Mouse (Mus musculus) ovary, postnatal 36 days (tissue): Measurements from ENCODE around the gene Cdkn1b.

Experiments
- DNase-seq: peaks from one replicate; pipeline ENCODE4 v3.0.0; 2022; ENCODE audit warnings: low spot score, mixed read lengths

Cdkn1b gene

DNA sequence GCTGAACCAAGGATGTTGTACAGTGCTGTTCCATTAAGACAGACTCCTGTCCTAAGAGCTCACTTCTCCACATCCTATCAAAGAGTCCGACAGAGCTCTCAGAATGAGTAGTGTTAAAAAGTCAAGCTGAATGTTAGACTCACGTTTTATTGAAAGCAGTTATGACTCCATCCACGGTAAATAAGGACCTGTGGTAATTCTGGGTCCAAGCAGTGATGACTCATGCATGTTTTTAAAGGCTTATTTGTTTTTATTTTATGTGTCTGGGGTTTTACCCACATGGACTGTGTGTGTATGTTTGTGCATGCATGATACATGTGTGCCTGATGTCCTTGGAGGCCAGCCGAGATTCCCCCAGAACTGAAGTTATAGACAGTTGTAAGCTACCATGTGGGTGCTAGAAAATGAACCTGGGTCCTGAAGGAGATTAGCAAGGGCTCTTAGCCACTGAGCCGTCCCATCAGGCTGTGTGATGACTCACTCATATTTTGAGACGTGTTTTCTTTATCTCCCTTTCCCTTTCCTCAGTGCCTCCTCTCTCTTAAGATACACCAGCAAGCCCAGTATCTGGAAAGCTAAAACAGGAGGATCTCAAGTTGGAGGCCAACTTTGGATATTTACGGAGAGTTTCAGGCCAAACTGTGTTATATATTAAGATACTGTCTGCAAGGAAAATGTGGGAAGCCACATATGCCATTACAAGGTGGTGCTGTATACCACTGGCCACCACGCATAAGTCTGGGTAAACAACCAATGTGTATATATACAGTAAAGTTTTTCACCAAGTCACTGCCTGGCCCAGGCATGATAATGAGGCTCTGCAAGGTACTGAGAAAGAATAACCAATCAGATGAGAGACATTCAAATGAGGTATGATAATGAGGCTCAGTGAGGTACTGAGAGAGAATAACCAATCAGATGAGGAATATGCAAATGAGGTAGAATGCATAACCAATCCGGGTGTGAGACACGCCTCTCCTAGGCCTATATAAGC, 16.0 kb upstream of the Cdkn1b start:
- no peak for DNase-seq

DNA sequence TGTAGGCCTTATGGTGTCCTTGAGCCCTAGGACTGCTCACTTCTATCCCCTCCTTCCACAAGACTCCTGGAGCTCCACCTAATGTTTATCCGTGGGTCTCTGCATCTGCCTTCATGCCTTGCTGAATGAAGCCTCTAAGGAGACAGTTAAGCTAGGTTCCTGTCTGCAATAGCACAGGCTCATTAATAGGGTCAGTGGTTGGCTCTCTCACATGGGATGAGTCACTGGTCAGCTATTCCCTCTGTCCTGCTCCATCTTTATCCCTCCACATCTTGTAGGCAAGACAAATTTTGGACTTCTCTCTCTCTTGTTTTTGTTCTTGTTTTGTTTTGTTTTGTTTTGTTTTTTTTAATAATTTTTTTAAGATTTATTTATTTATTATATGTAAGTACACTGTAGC, 14.4 kb upstream of the Cdkn1b start:
- no peak for DNase-seq

GRCm38 (mm10) chr6:134914523-134914922, 5.7 kb upstream of the Cdkn1b start:
- no peak for DNase-seq

GRCm38 (mm10) chr6:134916641-134917040, 3.6 kb upstream of the Cdkn1b start:
- peak; percentile 32 for DNase-seq

- peak; percentile 58 for DNase-seq
Observed at GRCm38 (mm10) chr6:134917087-134917486, 3.1 kb upstream of the Cdkn1b start.

- DNase-seq, result no peak
Observed at GRCm38 (mm10) chr6:134918769-134919168, 1.4 kb upstream of the Cdkn1b start.

GRCm38 (mm10) chr6:134919511-134920189, 551 bp upstream of the Cdkn1b start:
- no peak for DNase-seq

- DNase-seq, result peak; percentile 58
Observed at GRCm38 (mm10) chr6:134921014-134921694, 953 bp downstream of the Cdkn1b start.

GRCm38 (mm10) chr6:134921695-134922510, 1.7 kb downstream of the Cdkn1b start:
- peak; percentile 30 for DNase-seq

DNA sequence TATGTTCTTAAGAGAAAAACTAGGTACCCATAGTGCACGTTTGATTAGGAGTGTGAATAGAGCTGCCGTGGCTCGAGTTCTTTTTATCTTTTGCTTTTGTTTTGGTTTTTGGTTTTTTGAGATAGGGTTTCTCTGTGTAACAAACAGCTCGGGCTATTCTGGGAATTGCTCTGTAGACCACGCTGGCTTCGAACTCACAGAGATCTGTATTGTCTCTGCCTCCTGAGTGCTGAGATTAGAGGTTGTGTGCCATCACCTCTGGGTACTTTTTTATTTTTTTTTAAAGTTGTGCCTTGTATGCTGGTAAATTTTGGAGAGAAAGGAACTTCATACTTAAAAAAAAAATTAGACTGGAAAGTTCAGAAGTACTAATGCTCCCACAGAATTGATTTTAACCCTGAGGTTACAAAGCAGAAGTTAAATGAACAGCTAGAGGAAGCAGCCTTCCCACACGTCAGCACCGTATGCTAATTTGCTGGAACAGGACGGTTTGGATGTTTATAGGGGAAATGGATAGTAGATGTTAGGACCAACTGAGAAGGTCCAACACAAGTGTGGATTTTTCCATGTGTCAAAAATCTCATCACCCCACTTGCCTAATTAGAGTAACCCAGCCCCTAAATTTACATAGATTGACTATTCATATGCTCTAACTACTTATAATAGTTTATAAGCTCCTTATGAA, 2.5 kb downstream of the Cdkn1b start:
- no peak for DNase-seq

DNA sequence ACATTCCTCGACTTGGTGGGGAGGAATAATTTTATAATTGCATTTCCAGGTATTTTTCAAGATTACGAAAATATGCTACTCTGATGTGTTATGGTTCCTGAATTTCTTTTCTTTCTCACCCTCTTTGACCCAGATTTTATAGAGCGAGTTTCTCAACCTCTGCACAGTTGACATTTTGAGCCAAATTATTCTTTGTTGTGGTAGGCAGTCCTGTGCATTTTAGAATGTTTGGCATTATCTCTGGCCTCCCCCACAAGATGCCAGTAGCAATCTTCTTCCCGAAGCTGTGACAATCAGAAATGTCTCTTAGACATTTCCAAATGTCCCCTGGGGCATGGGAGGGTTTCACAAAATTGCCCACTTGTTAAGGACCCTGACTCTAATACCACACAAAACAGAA, 3.5 kb downstream of the Cdkn1b start:
- DNase-seq, result no peak

- DNase-seq, result no peak
Observed at GRCm38 (mm10) chr6:134924262-134924661, 4.1 kb downstream of the Cdkn1b start.

DNA sequence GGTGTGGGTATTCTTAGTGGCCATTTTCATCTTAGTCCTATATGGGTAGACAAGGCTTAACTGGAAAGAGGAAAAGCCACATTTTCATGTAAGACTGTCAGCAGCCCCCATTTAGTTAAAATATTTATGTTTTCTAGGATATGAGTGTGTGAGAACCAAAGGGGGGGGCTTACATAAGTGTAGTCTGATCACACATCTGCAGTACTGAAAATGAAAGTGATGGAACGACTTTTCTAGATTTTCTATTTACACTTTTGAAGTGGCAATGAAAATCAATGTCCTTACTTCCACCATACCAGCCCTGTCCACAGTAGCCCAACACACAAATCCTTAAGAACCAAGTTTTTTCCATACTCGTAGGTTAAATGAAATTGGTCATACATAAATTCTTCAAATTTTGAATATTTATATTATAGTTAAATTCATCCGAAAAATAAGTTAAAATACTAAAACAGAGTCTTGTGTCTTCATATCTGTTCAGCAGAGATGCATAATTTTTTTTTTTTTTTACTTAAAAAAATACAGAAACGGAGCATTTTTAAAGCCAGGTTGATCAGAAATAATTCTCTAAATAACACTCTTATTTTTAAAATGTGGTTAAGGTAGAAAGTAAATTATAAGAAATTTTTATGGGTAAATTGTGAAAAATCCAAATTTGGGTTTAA, 5.6 kb downstream of the Cdkn1b start:
- DNase-seq, result no peak

GRCm38 (mm10) chr6:134926338-134926705, 6.1 kb downstream of the Cdkn1b start:
- DNase-seq, result no peak

DNA sequence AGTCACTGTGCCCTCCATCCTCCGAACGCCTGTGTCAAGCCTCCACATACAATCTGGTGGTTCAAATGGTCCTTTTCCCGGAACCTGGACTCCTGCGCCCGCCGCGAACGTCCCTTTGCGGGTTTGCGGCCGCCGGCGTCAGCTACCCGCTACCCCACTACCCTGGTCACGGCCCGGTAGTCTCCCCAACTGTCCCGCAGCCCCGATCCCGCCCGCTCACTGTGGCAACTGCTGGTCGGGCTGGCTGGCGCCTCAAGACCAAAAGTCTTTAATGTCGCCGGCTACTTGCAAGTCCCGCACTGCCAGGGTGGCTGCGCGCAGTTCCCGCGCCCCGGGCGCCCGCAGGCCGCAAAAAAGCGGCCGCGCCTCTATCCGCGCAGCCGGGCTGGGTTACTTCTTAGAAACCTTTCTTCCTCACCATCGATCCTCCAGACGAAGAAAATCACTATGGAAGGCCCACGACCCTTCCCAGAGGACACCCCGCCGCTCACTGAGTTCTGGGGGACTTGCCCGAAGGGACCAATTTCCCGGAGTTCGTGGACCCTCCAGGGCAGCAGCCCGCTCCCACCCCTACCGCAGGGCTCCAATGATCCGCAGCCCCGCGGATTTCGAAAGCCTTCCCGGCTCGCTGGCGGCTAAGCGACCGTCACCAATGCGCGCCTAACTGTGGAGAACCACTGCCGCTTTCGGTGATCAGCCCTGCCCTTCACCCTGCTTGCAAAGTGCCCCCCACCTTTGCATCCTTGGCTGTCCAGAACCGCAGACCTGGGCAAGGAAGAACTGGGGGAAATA, 6.8 kb downstream of the Cdkn1b start:
- peak; percentile 66 for DNase-seq

- no peak for DNase-seq
Observed at GRCm38 (mm10) chr6:134927595-134928095, 7.4 kb downstream of the Cdkn1b start.

- peak; percentile 84 for DNase-seq
Observed at GRCm38 (mm10) chr6:134928096-134928888, 8.1 kb downstream of the Cdkn1b start.

GRCm38 (mm10) chr6:134928889-134929310, 8.7 kb downstream of the Cdkn1b start:
- peak; percentile 34 for DNase-seq

- no peak for DNase-seq
Observed at GRCm38 (mm10) chr6:134929926-134930325, 9.7 kb downstream of the Cdkn1b start.
